Mouse (Mus musculus) CH12.LX (cell line): Measurements from ENCODE around the gene Mmp28. TPM values are rescaled to one million over a fixed set of nuclear protein-coding genes. Genes with fewer than 3 reads are reported as not detected.

Source experiments
- DNase-seq: peaks from one replicate; pipeline ENCODE4 v3.0.0-alpha.2; 2013; ENCODE audit errors: extremely low read depth
- H3K27ac ChIP-seq: 2 replicates; pipeline ENCODE4 v1.5.1; 2012; ENCODE audit warnings: low read depth, mild to moderate bottlenecking, control low read depth, moderate library complexity; ENCODE audit not compliant: insufficient read depth
- H3K27me3 ChIP-seq: replicated peaks from 2 replicates; pipeline ENCODE3; 2012; ENCODE audit warnings: inconsistent platforms
- H3K36me3 ChIP-seq, 2 experiments: replicated peaks in 1 of 2; 2 replicates each; pipeline versions ENCODE3 to v1.6.1; 2012; ENCODE audit warnings: inconsistent platforms in 1 of 2, low read length in 1 of 2, mild to moderate bottlenecking in 1 of 2, mixed read lengths in 1 of 2, moderate library complexity in 1 of 2; ENCODE audit not compliant: control insufficient read depth in 1 of 2, insufficient read depth in 1 of 2
- H3K4me1 ChIP-seq, 2 experiments: 2 replicates each; pipeline ENCODE4 v1.6.1; 2012; ENCODE audit warnings: inconsistent platforms in 1 of 2, moderate library complexity in 1 of 2; ENCODE audit not compliant: insufficient read depth in 2 of 2, control insufficient read depth in 1 of 2
- H3K4me2 ChIP-seq: 2 replicates; pipeline ENCODE4 v1.6.1; 2012; ENCODE audit warnings: low read depth, mild to moderate bottlenecking, control low read depth; ENCODE audit not compliant: poor library complexity, insufficient read depth, severe bottlenecking
- H3K4me3 ChIP-seq, 3 experiments: fragments of 150-350 bp in 1 of 3; sonication (generic) in 1 of 3; replicated peaks in 1 of 3; 2 replicates each; pipeline versions ENCODE3 to v1.5.1; 2011 to 2012; ENCODE audit warnings: low read depth in 2 of 3, low read length in 2 of 3, mild to moderate bottlenecking in 2 of 3, moderate library complexity in 2 of 3, control low read depth in 1 of 3, improper control_type of control experiment in 1 of 3, inconsistent platforms in 1 of 3, mixed read lengths in 1 of 3; ENCODE audit not compliant: poor library complexity in 1 of 3
- H3K79me2 ChIP-seq: replicated peaks from 2 replicates; pipeline ENCODE4 v1.6.1; 2012; ENCODE audit warnings: mild to moderate bottlenecking, moderate library complexity; ENCODE audit not compliant: control insufficient read depth, poor library complexity, insufficient read depth, severe bottlenecking; ENCODE audit errors: extremely low read depth
- H3K9ac ChIP-seq: 2 replicates; pipeline ENCODE4 v1.6.1; 2012; ENCODE audit warnings: low read depth, mild to moderate bottlenecking, control low read depth, moderate library complexity; ENCODE audit not compliant: insufficient read depth
- H3K9me3 ChIP-seq: replicated peaks from 2 replicates; pipeline ENCODE3; 2012; ENCODE audit warnings: low read length, inconsistent platforms, mixed read lengths
- EP300 ChIP-seq: IDR thresholded peaks from 2 replicates; pipeline ENCODE4 v1.6.1; 2011; ENCODE audit warnings: low read length, improper control_type of control experiment
- HCFC1 ChIP-seq: IDR thresholded peaks from 2 replicates; pipeline ENCODE4 v1.6.1; 2012; ENCODE audit warnings: low read depth, mild to moderate bottlenecking, inconsistent platforms, low read length, improper control_type of control experiment
- JUN ChIP-seq: IDR thresholded peaks from 2 replicates; pipeline ENCODE4 v1.6.1; 2011; ENCODE audit warnings: low read depth, mild to moderate bottlenecking, low read length, improper control_type of control experiment, moderate library complexity; ENCODE audit not compliant: insufficient read depth
- MAZ ChIP-seq: IDR thresholded peaks from 2 replicates; pipeline ENCODE4 v1.6.1; 2012; ENCODE audit warnings: low read depth, mild to moderate bottlenecking, inconsistent platforms, low read length, improper control_type of control experiment, moderate library complexity
- MXI1 ChIP-seq: IDR thresholded peaks from 2 replicates; pipeline ENCODE4 v1.6.1; 2011; ENCODE audit warnings: mild to moderate bottlenecking, low read depth, low read length, improper control_type of control experiment
- MYC ChIP-seq: IDR thresholded peaks from 2 replicates; pipeline ENCODE4 v1.6.1; 2011; ENCODE audit warnings: low read depth, mild to moderate bottlenecking, improper control_type of control experiment, low read length
- NRF1 ChIP-seq: IDR thresholded peaks from 2 replicates; pipeline ENCODE4 v1.6.1; 2014; ENCODE audit warnings: low read depth, mild to moderate bottlenecking, inconsistent platforms, low read length, improper control_type of control experiment, moderate library complexity
- RAD21 ChIP-seq: IDR thresholded peaks from 2 replicates; pipeline ENCODE4 v1.6.1; 2011; ENCODE audit warnings: low read depth, mild to moderate bottlenecking, low read length, improper control_type of control experiment, moderate library complexity
- RCOR1 ChIP-seq: conservative IDR thresholded peaks from 2 replicates; pipeline ENCODE4 v1.6.1; 2012; ENCODE audit warnings: low read depth, mild to moderate bottlenecking, inconsistent platforms, low read length, improper control_type of control experiment
- SIN3A ChIP-seq: IDR thresholded peaks from 2 replicates; pipeline ENCODE4 v1.6.1; 2012; ENCODE audit warnings: low read length, improper control_type of control experiment, inconsistent platforms
- SMC3 ChIP-seq: IDR thresholded peaks from 2 replicates; pipeline ENCODE4 v1.6.1; 2011; ENCODE audit warnings: low read depth, low read length, improper control_type of control experiment
- UBTF ChIP-seq: IDR thresholded peaks from 2 replicates; pipeline ENCODE4 v1.6.1; 2012; ENCODE audit warnings: low read depth, mild to moderate bottlenecking, inconsistent platforms, low read length, improper control_type of control experiment, moderate library complexity
- USF1 ChIP-seq: IDR thresholded peaks from 2 replicates; pipeline ENCODE4 v1.6.1; 2014; ENCODE audit warnings: low read depth, mild to moderate bottlenecking, inconsistent platforms, low read length, improper control_type of control experiment
- ZC3H11A ChIP-seq: IDR thresholded peaks from 2 replicates; pipeline ENCODE4 v1.6.1; 2012; ENCODE audit warnings: low read depth, mild to moderate bottlenecking, inconsistent platforms, low read length, improper control_type of control experiment
- dilution Hi-C: fragments of 300-500 bp; cut with MboI; formaldehyde crosslinking; loops from 2 replicates; pipeline ENCODE4 v1.14.3; 2020; ENCODE audit warnings: low sequenced_read_pairs; ENCODE audit not compliant: extremely low pct_unique_long_range_greater_than_20kb, extremely low pct_ligation_motif_present
- in situ Hi-C: fragments of 300-500 bp; cut with MboI; formaldehyde crosslinking; loops from 3 replicates; pipeline ENCODE4 v1.14.3; 2019; ENCODE audit warnings: low sequenced_read_pairs, low pct_ligation_motif_present, low pct_unique_long_range_greater_than_20kb, mixed read lengths
- polyA plus RNA-seq: library from polyadenylated mRNA; unstranded; fragments of >175 nt; gene quantifications from 2 replicates; pipeline ENCODE4 v1.2.1, GENCODE M21; 2012; ENCODE audit warnings: low read depth; ENCODE audit not compliant: insufficient read length
- total RNA-seq, 2 experiments: library from RNA; depleted of rRNA; stranded (reverse); fragments of 300-350 nt in 1 of 2; fragments of >200 nt in 1 of 2; gene quantifications; 2 replicates each; pipeline ENCODE4 v1.2.3; 2012 to 2014

Mmp28 gene
- total and polyA plus RNA-seq, 3 experiments = 0.17 TPM; not detected in 2

DNA sequence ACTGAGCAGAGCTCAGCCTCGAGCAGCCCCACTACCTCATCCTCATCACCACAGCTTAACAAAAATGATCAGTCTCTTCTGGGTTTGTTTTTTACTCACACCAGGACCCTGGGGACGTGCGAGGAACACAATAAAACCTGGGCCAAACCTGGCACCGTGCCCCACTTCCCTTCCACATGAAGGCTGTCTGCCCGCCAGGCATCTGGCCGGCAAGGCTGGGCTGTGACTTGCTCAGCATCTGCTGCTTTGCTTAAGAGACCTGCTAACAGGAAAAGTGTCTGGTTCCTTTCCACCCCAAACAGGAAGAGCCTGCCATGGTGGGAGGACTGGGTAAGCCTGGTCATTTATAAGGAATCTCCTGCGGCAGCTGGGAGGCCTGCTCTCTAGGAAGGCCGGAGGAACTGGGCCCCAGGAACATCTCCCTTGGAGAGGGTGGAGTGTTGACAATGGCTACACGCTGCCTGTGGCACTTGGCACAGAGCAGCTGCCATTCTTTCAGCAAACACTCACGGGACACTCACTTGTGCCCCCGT, 4.3 kb upstream of the Mmp28 start:
- TF ChIP-seq EP300 = no peak
- no peak overlapping the region for H3K4me2 ChIP-seq
- dilution Hi-C loops = no loop called here
- in situ Hi-C loops = no loop called here
- no peak overlapping the region for H3K27ac ChIP-seq
- no peak overlapping the region for H3K4me3 ChIP-seq
- H3K79me2 ChIP-seq = no peaks in the 10 kb centered on the region
- H3K27me3 ChIP-seq = peaks cover 49% of the 10 kb centered on the region
- peaks cover 7% of the 10 kb centered on the region for H3K9me3 ChIP-seq
- no peaks in the 10 kb centered on the region for H3K36me3 ChIP-seq
- peaks cover 8 to 38% of the 10 kb centered on the region in 2 experiments; a peak in 3 of 4 replicates for H3K4me1 ChIP-seq
- H3K9ac ChIP-seq = no peak overlapping the region
- no peak for DNase-seq

- TF ChIP-seq MYC (no peak), NRF1 (no peak), MAZ (no peak), ZC3H11A (no peak), EP300 (no peak), UBTF (no peak), RAD21 (no peak), USF1 (no peak), RCOR1 (no peak), HCFC1 (no peak), MXI1 (no peak), SMC3 (no peak), JUN (no peak), SIN3A (no peak)
- Histone ChIP-seq H3K36me3 (no peaks in the 10 kb centered on the region), H3K9me3 (peaks cover 7% of the 10 kb centered on the region), H3K9ac (no peak overlapping the region), H3K4me2 (no peak overlapping the region), H3K4me1 (peaks cover 8 to 33% of the 10 kb centered on the region in 2 experiments; a peak in 3 of 4 replicates), H3K4me3 (no peak overlapping the region), H3K79me2 (no peaks in the 10 kb centered on the region), H3K27ac (no peak overlapping the region), H3K27me3 (peaks cover 59% of the 10 kb centered on the region)
- in situ Hi-C loops (no loop called here), dilution Hi-C loops (no loop called here)
- no peak for DNase-seq
Measured at GRCm38 (mm10) chr11:83465976-83466375, 3.1 kb upstream of the Mmp28 start.
